Mouse (Mus musculus) hindbrain, embryonic 16.5 days (tissue): ENCODE results near the gene Itpr2. TPM values are rescaled to one million over a fixed set of nuclear protein-coding genes. Genes with fewer than 3 reads are reported as not detected.

ENCODE experiments used
- ATAC-seq: fragments of 200-750 bp; cut with Nextera tagmentation; 2 replicates; pipeline ENCODE4 v1.8.0; 2017; ENCODE audit warnings: moderate TSS enrichment, moderate library complexity
- H3K27ac ChIP-seq: fragments of 300-500 bp; sonication (generic); 2 replicates; pipeline ENCODE4 v1.5.1; 2014; ENCODE audit warnings: low read depth, mild to moderate bottlenecking, control low read depth, low read length, moderate library complexity
- H3K27me3 ChIP-seq: fragments of 300-500 bp; sonication (generic); replicated peaks from 2 replicates; pipeline ENCODE4 v1.6.1; 2014; ENCODE audit warnings: low read length; ENCODE audit not compliant: control insufficient read depth, insufficient read depth
- H3K36me3 ChIP-seq: fragments of 300-500 bp; sonication (generic); 2 replicates; pipeline ENCODE4 v1.6.1; 2014; ENCODE audit warnings: mild to moderate bottlenecking, low read length, moderate library complexity, mixed read lengths; ENCODE audit not compliant: control insufficient read depth, insufficient read depth
- H3K4me1 ChIP-seq: fragments of 300-500 bp; sonication (generic); 2 replicates; pipeline ENCODE4 v1.6.1; 2014; ENCODE audit warnings: low read depth, low read length; ENCODE audit not compliant: control insufficient read depth, insufficient read depth
- H3K4me2 ChIP-seq: fragments of 300-500 bp; sonication (generic); 2 replicates; pipeline ENCODE4 v1.6.1; 2014; ENCODE audit warnings: mild to moderate bottlenecking, low read length, control low read depth, moderate library complexity
- H3K4me3 ChIP-seq: fragments of 300-500 bp; sonication (generic); 2 replicates; pipeline ENCODE4 v1.5.1; 2014; ENCODE audit warnings: mild to moderate bottlenecking, low read length, control low read depth, moderate library complexity
- H3K9ac ChIP-seq: fragments of 300-500 bp; sonication (generic); 2 replicates; pipeline ENCODE4 v1.6.1; 2014; ENCODE audit warnings: low read depth, mild to moderate bottlenecking, control low read depth, low read length, moderate library complexity
- H3K9me3 ChIP-seq: fragments of 300-500 bp; sonication (generic); 2 replicates; pipeline ENCODE4 v1.6.1; 2014; ENCODE audit warnings: mild to moderate bottlenecking, low read length, moderate library complexity; ENCODE audit not compliant: control insufficient read depth
- WGBS: fragments of 180-500 bp; shearing (Covaris S2); extraction: QIAGEN DNeasy Blood & Tissue Kit; methylation state at CpG from one replicate; pipeline ENCODE4 v1.1.7; 2014; 5-methylcytosine and 5-hydroxymethylcytosine counted together
- polyA plus RNA-seq: library from polyadenylated mRNA; unstranded; fragments of >200 nt; fragmentation: Nextera tagmentation; extraction: Ambion mirVana; gene quantifications from 2 replicates; pipeline ENCODE4 v1.2.1, GENCODE M21; 2015

The Itpr2 gene
- polyA plus RNA-seq, 1 experiment from 2014 or later, result 9.1 TPM

GRCm38 (mm10) chr6:146404156-146404555 lies 97.9 kb downstream of the Itpr2 start:
- Histone ChIP-seq H3K9ac (no peak overlapping the region), H3K27me3 (no peaks in the 10 kb centered on the region), H3K4me2 (no peak overlapping the region), H3K4me1 (no peaks in the 10 kb centered on the region), H3K36me3 (no peaks in the 10 kb centered on the region), H3K27ac (no peak overlapping the region), H3K4me3 (no peak overlapping the region), H3K9me3 (no peaks in the 10 kb centered on the region)
- ATAC-seq, result no peak
- 41% methylated on average over 10 of the region's 10 CpGs for WGBS

- H3K9ac ChIP-seq, result no peak overlapping the region; the same call in 1 of the 2 replicates
- H3K27ac ChIP-seq, result no peak overlapping the region
- no peaks in the 10 kb centered on the region for H3K36me3 ChIP-seq
- no peaks in the 10 kb centered on the region for H3K9me3 ChIP-seq
- no peak overlapping the region for H3K4me3 ChIP-seq
- no peak overlapping the region for H3K4me2 ChIP-seq
- no peaks in the 10 kb centered on the region for H3K4me1 ChIP-seq
- WGBS, result 52% methylated on average over 6 of the region's 6 CpGs
- ATAC-seq, result no peak
- no peaks in the 10 kb centered on the region for H3K27me3 ChIP-seq
Measured at GRCm38 (mm10) chr6:146402905-146403642, 98.9 kb downstream of the Itpr2 start.

GRCm38 (mm10) chr6:146397803-146398202 lies 104.2 kb downstream of the Itpr2 start:
- Histone ChIP-seq H3K4me1 (no peaks in the 10 kb centered on the region), H3K27me3 (no peaks in the 10 kb centered on the region), H3K9me3 (no peaks in the 10 kb centered on the region), H3K36me3 (no peaks in the 10 kb centered on the region), H3K27ac (no peak overlapping the region), H3K9ac (no peak overlapping the region), H3K4me3 (no peak overlapping the region), H3K4me2 (no peak overlapping the region)
- WGBS, result 67% methylated on average over 3 of the region's 3 CpGs
- no peak for ATAC-seq

- Histone ChIP-seq H3K27me3 (no peaks in the 10 kb centered on the region), H3K36me3 (no peaks in the 10 kb centered on the region), H3K9ac (no peak overlapping the region), H3K27ac (no peak overlapping the region), H3K4me1 (no peaks in the 10 kb centered on the region), H3K4me2 (no peak overlapping the region), H3K9me3 (no peaks in the 10 kb centered on the region), H3K4me3 (no peak overlapping the region)
- WGBS, result 79% methylated on average over 5 of the region's 5 CpGs
- no peak for ATAC-seq
Measured at GRCm38 (mm10) chr6:146396253-146396652, 105.8 kb downstream of the Itpr2 start.

- H3K9me3 ChIP-seq, result no peaks in the 10 kb centered on the region
- H3K27me3 ChIP-seq, result no peaks in the 10 kb centered on the region
- H3K36me3 ChIP-seq, result no peaks in the 10 kb centered on the region
- no peak overlapping the region for H3K4me2 ChIP-seq
- H3K9ac ChIP-seq, result no peak overlapping the region
- no peaks in the 10 kb centered on the region for H3K4me1 ChIP-seq
- no peak overlapping the region for H3K27ac ChIP-seq
- no peak for ATAC-seq
- H3K4me3 ChIP-seq, result no peak overlapping the region
- 88% methylated on average over 4 of the region's 4 CpGs for WGBS
Measured at GRCm38 (mm10) chr6:146395616-146396015, 106.4 kb downstream of the Itpr2 start.

GRCm38 (mm10) chr6:146392188-146392587 lies 109.8 kb downstream of the Itpr2 start:
- Histone ChIP-seq H3K36me3 (no peaks in the 10 kb centered on the region), H3K27ac (no peak overlapping the region), H3K27me3 (no peaks in the 10 kb centered on the region), H3K4me3 (no peak overlapping the region), H3K4me1 (no peaks in the 10 kb centered on the region; the same call in 1 of the 2 replicates), H3K4me2 (no peak overlapping the region), H3K9me3 (no peaks in the 10 kb centered on the region), H3K9ac (no peak overlapping the region)
- no peak for ATAC-seq
- 88% methylated on average over 2 of the region's 2 CpGs for WGBS

- no peak overlapping the region for H3K4me2 ChIP-seq
- no peak overlapping the region for H3K4me3 ChIP-seq
- no peaks in the 10 kb centered on the region for H3K36me3 ChIP-seq
- H3K9ac ChIP-seq, result no peak overlapping the region
- H3K27me3 ChIP-seq, result no peaks in the 10 kb centered on the region
- no peaks in the 10 kb centered on the region; the same call in 1 of the 2 replicates for H3K4me1 ChIP-seq
- 93% methylated on average over 4 of the region's 4 CpGs for WGBS
- no peak overlapping the region for H3K27ac ChIP-seq
- ATAC-seq, result no peak
- H3K9me3 ChIP-seq, result no peaks in the 10 kb centered on the region
Measured at GRCm38 (mm10) chr6:146390159-146390558, 111.9 kb downstream of the Itpr2 start.

GRCm38 (mm10) chr6:146388010-146388409 lies 114.0 kb downstream of the Itpr2 start:
- H3K27ac ChIP-seq, result no peak overlapping the region
- no peaks in the 10 kb centered on the region for H3K36me3 ChIP-seq
- H3K4me2 ChIP-seq, result no peak overlapping the region
- H3K4me1 ChIP-seq, result no peaks in the 10 kb centered on the region; the same call in 1 of the 2 replicates
- WGBS, result 75% methylated on average over 4 of the region's 4 CpGs
- no peak overlapping the region for H3K9ac ChIP-seq
- H3K4me3 ChIP-seq, result no peak overlapping the region
- no peaks in the 10 kb centered on the region for H3K9me3 ChIP-seq
- no peak for ATAC-seq
- no peaks in the 10 kb centered on the region for H3K27me3 ChIP-seq

GRCm38 (mm10) chr6:146387039-146387713 lies 114.8 kb downstream of the Itpr2 start:
- H3K9me3 ChIP-seq, result no peaks in the 10 kb centered on the region
- H3K27ac ChIP-seq, result no peak overlapping the region
- WGBS, result 30% methylated on average over 6 of the region's 6 CpGs
- ATAC-seq, result no peak
- no peaks in the 10 kb centered on the region for H3K36me3 ChIP-seq
- H3K9ac ChIP-seq, result no peak overlapping the region
- no peak overlapping the region for H3K4me2 ChIP-seq
- H3K27me3 ChIP-seq, result no peaks in the 10 kb centered on the region
- H3K4me3 ChIP-seq, result no peak overlapping the region
- H3K4me1 ChIP-seq, result no peaks in the 10 kb centered on the region; the same call in 1 of the 2 replicates
